Mouse (Mus musculus): Measurements from ENCODE around the gene Ptprs. TPM values are rescaled to one million over a fixed set of nuclear protein-coding genes. Genes with fewer than 3 reads are reported as not detected.

The Ptprs gene
- polyA plus RNA-seq, 1 experiment from 2014 or later, result 251 TPM

DNA sequence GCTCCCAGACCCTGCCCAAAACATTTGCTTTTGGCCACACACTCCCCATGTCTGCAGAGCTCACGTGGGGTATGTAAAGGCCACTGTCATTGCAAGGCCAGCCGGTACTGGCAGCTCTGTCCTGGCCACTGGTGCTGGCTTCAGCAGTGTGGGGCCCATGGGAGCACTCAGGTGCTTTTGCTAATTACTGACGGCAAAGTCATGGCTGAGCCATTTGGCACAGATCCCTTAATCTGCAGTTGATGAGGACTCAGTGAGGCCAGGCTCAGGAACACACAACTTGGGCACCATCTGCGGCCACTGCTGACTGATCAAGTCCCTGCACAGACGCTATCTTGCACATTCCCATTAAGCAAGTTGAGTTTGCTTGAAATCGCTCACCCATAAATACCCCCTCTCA is 91.4 kb downstream of the Ptprs start:
- peak overlapping the region; percentile 40 for H3K27ac ChIP-seq (replicated peaks)
- ATAC-seq (ENCODE audit: low read depth), result peak; percentile 36
- no peak overlapping the region for H3K4me3 ChIP-seq

DNA sequence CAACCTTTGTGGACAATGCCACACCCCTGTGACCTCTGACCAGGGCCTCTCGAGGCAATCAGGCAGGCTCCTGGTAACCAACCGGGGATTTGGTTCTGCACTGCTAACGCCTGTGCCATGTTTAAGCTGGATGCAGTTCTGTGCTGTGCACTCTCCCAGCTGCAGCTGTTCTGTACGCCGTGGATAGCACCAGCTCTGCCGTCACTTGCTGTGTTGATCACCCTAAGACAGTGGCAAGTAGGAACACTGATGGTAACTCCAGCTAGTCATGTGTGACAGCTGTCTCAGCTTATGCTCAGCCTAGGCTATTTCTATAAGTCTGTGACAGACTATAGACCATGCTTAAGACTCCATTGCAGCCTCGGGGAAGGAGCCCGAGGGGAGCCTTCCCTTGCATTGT is 93.3 kb downstream of the Ptprs start:
- no peak overlapping the region for H3K9ac ChIP-seq
- peaks cover 91% of the 10 kb centered on the region for H3K36me3 ChIP-seq
- H3K4me1 ChIP-seq (replicated peaks), result peaks cover 60% of the 10 kb centered on the region
- ATAC-seq (ENCODE audit: low read depth), result no peak
- no peaks in the 10 kb centered on the region for H3K9me3 ChIP-seq
- H3K27me3 ChIP-seq, result no peaks in the 10 kb centered on the region
- 56% methylated on average over 8 of the region's 8 CpGs for WGBS
- H3K4me3 ChIP-seq, result no peak overlapping the region
- no peak overlapping the region for H3K4me2 ChIP-seq
- no peak overlapping the region for H3K27ac ChIP-seq (replicated peaks)

More for the DNA sequence above, 91.4 kb downstream of the Ptprs start:
- Histone ChIP-seq H3K4me1 (replicated peaks) (peaks cover 50% of the 10 kb centered on the region), H3K9me3 (no peaks in the 10 kb centered on the region), H3K36me3 (peaks cover 92% of the 10 kb centered on the region), H3K27me3 (no peaks in the 10 kb centered on the region), H3K4me2 (no peak overlapping the region), H3K9ac (no peak overlapping the region)
- WGBS, result 51% methylated on average over 6 of the region's 6 CpGs

DNA sequence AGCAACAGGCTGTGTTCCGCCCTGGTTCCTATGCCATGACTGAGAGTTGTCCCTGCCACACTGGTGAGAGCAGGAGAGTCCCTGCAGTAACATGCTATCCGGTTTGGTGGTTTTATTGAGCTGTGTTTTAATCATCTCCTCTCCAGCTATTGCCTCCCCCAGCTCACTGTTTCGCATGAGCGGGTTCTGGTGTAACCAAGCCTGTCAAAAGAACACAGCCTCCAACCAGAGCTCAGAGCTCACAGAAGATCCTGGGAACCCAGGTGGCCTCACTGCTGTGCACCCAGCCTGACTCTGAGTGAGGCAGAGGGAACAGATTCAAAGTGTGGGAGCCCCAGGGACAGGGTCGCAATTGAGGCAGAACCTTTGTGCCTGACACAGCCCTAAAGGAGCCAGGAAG is 95.1 kb downstream of the Ptprs start:
- peaks cover 91% of the 10 kb centered on the region for H3K36me3 ChIP-seq
- peaks cover 60% of the 10 kb centered on the region for H3K4me1 ChIP-seq (replicated peaks)
- WGBS, result 73% methylated on average over 5 of the region's 5 CpGs
- no peaks in the 10 kb centered on the region for H3K9me3 ChIP-seq
- H3K4me2 ChIP-seq, result no peak overlapping the region
- 0 out of 2 replicates have a peak, but pooled peaks have one; percentile 9 for ATAC-seq (ENCODE audit: low read depth)
- H3K27me3 ChIP-seq, result no peaks in the 10 kb centered on the region
- 0 out of 2 replicates have a peak overlapping the region, but pooled peaks have one; percentile 18 for H3K27ac ChIP-seq (replicated peaks)
- H3K9ac ChIP-seq, result no peak overlapping the region
- H3K4me3 ChIP-seq, result no peak overlapping the region

DNA sequence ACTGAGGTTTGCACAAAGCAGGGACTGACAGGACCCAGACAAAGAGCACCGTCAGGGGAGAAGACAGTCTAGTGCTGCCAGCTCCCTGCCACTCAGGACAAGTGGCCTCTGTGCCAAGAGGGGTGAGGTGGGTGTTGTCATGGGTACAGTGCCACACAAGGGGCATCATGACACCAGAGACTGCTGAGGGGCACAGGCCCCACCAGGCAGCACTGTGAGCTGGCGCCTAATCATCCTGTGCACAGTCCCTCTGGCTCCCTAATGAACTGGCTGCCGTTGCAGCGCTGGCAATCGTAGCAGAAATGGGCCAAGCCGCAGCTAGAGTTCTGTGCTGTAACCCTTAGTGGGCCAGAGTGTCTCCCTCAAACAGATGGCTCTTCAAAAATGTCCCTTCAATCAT is 96.0 kb downstream of the Ptprs start:
- 48% methylated on average over 6 of the region's 6 CpGs for WGBS
- 0 out of 2 replicates have a peak overlapping the region, but pooled peaks have one; percentile 34 for H3K9ac ChIP-seq
- no peaks in the 10 kb centered on the region for H3K27me3 ChIP-seq
- H3K4me1 ChIP-seq (replicated peaks), result peaks cover 55% of the 10 kb centered on the region
- ATAC-seq (ENCODE audit: low read depth), result peak; percentile 48; the same call in 1 of the 2 replicates
- no peaks in the 10 kb centered on the region for H3K9me3 ChIP-seq
- peaks cover 91% of the 10 kb centered on the region for H3K36me3 ChIP-seq
- no peak overlapping the region for H3K4me2 ChIP-seq
- no peak overlapping the region for H3K4me3 ChIP-seq
- H3K27ac ChIP-seq (replicated peaks), result peak overlapping the region; percentile 42

DNA sequence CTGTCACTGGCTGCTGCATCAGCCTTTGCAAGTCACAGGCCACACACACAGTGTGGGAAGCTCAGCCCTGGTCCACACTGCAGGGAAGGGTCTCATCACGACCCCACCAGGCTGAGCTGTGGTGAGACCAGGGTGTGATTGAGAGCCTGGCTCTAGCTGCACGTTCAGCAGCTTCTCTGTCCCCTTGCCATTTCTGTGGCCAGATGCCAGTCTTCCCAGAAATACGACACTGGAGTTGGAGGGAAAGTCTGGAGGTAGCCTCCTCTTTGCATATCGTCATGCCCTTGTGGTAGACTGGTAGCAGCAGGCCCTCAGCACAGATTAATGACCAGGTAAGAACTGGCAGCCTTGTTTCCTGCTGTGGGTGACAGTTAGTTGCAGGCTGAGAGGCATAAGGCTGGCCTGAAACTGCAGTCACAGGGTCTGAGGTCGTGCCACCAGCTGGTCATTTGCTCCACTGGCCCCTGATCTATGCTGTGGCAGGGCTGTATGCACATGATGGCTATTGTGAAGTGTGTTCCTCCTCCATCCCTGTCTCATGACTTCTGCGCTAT is 96.9 kb downstream of the Ptprs start:
- Histone ChIP-seq H3K36me3 (peaks cover 91% of the 10 kb centered on the region), H3K4me1 (replicated peaks) (peaks cover 53% of the 10 kb centered on the region), H3K27ac (replicated peaks) (peak overlapping the region; percentile 42; the same call in 1 of the 2 replicates), H3K9me3 (no peaks in the 10 kb centered on the region), H3K4me2 (no peak overlapping the region), H3K9ac (0 out of 2 replicates have a peak overlapping the region, but pooled peaks have one; percentile 34), H3K4me3 (no peak overlapping the region), H3K27me3 (no peaks in the 10 kb centered on the region)
- ATAC-seq (ENCODE audit: low read depth), result no peak
- WGBS, result 65% methylated on average over 6 of the region's 6 CpGs

DNA sequence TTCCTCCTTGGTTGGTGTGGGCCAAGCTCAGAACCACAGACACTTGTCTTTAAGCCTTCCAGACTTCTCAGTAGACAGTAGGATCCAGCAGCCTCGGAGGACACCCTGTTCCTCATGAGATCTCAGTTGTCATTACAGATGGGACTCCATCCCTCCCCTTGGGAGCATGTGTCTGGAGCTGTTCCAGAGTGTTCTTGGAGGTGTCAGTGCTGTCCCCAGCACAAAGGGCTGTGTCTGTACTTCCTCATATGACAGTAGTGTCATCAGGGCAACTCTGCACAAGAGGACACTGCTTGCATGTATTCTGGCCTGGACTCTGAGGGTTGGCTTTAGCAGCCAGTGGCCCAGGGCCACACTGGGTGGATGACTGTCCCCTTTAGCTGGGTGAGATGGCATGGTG is 101.4 kb downstream of the Ptprs start:
- no peak for ATAC-seq (ENCODE audit: low read depth)
- Histone ChIP-seq H3K4me3 (no peak overlapping the region), H3K4me1 (replicated peaks) (peaks cover 62% of the 10 kb centered on the region), H3K9ac (0 out of 2 replicates have a peak overlapping the region, but pooled peaks have one; percentile 2), H3K9me3 (no peaks in the 10 kb centered on the region), H3K4me2 (no peak overlapping the region), H3K27me3 (no peaks in the 10 kb centered on the region), H3K36me3 (peaks cover 90% of the 10 kb centered on the region), H3K27ac (replicated peaks) (peak overlapping the region; percentile 86)
- WGBS, result 82% methylated on average over 1 of the region's 1 CpGs

DNA sequence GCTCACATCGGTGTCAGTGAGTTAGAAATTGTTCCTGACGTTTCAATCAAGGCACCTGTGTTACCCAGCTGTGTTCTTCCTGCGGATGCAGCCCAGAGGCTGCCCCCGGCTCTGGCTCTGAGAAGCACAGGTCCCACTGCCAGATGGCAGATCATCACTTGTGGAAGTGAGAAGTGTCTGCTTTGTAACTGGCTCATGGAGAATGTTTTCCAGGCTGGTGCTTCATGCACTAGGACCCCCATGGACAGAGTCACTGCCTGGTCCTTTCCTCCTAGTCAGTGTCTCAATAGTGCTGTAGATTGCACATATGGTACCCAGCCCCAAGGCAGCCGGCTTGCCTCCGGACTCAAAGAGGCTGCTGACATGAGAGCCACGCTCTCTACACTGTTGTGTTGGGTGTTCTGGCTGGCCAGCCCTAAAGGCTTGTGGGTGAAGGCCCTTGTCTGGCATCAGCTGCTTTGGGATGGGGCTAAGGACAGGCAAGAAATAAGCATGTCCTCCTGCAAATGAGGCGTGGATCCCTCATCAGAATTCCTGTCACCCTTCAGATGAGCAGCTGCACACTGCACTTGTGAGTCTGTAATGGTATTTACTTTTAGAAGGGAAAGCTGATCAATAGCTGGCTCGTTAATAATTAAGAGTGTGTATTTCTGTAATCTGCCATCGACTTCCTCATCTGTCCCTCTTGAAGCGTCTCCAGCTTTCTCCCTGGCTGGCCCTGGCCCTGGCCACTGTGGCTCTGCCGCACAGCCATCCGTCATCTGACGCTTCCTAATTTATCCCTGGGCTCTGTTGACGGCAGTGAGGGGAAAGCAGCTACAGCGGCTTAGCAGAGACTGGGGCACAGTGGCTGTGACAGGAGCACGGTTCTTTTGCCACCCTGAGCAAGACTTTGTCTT is 102.9 kb downstream of the Ptprs start:
- no peak overlapping the region for H3K4me2 ChIP-seq
- H3K36me3 ChIP-seq, result peaks cover 92% of the 10 kb centered on the region
- WGBS, result 49% methylated on average over 17 of the region's 17 CpGs
- H3K4me3 ChIP-seq, result no peak overlapping the region
- H3K4me1 ChIP-seq (replicated peaks), result peaks cover 59% of the 10 kb centered on the region
- ATAC-seq (ENCODE audit: low read depth), result peak; percentile 32; the same call in 1 of the 2 replicates
- H3K27ac ChIP-seq (replicated peaks), result peak overlapping the region; percentile 86
- no peaks in the 10 kb centered on the region for H3K9me3 ChIP-seq
- H3K27me3 ChIP-seq, result no peaks in the 10 kb centered on the region
- 0 out of 2 replicates have a peak overlapping the region, but pooled peaks have one; percentile 41 for H3K9ac ChIP-seq

DNA sequence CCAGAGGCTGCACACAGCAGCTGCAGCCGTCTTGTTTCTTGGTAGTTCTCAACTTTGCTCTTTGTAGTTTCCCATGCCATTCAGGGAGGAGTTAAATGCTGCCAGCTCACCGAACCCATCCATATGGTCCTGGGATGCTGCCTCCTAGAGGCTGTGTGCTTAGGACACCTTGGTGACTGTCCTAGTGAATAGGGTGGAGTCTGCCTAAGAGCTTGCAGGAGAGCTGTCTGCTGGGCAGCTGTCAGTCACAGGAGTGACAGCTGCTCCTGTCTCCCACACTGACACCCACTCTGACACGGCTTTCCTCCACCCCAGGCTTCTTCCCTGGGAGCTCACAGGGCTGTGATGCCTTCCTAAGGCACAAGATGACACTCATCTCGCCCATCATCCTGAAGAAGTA is 104.2 kb downstream of the Ptprs start:
- H3K27me3 ChIP-seq, result no peaks in the 10 kb centered on the region
- no peak overlapping the region for H3K4me2 ChIP-seq
- no peaks in the 10 kb centered on the region for H3K9me3 ChIP-seq
- peaks cover 84% of the 10 kb centered on the region for H3K36me3 ChIP-seq
- 68% methylated on average over 4 of the region's 4 CpGs for WGBS
- H3K9ac ChIP-seq, result no peak overlapping the region
- no peak overlapping the region for H3K4me3 ChIP-seq
- ATAC-seq (ENCODE audit: low read depth), result no peak
- peaks cover 72% of the 10 kb centered on the region for H3K4me1 ChIP-seq (replicated peaks)
- H3K27ac ChIP-seq (replicated peaks), result peak overlapping the region; percentile 86

DNA sequence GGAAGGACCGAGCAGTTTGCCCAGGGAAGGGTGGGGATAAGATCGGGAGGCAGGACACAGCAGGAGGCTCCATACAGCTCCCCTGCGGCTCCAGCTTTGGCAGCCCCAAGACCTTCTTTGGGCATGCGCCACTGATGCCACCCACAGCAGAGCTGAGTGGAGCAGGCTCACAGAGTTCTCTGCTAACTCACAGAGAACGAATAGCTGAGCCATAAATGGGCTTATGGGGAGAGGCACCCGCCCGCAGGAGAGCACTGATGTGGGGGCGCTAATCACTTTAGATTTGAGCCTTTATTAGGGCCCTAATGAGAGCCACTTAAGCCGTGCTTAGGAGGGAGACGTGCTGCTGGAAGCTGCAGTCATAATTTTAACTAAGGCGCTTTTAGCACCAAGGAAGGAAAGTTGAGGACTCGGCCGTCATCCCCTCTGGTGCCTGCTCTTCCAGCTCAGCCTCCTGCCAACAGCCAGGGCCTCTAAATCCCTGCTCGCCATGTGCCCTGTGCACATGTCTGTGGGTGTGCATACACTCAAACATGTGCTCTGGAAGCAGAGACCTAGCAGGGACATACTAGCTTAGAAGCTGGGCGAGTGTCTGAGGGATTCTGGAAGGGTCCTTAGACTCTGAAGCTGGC is 105.1 kb downstream of the Ptprs start:
- Histone ChIP-seq H3K36me3 (peaks cover 76% of the 10 kb centered on the region), H3K27me3 (no peaks in the 10 kb centered on the region), H3K27ac (replicated peaks) (peak overlapping the region; percentile 86), H3K4me3 (no peak overlapping the region), H3K4me2 (no peak overlapping the region), H3K9ac (no peak overlapping the region), H3K4me1 (replicated peaks) (peaks cover 81% of the 10 kb centered on the region), H3K9me3 (no peaks in the 10 kb centered on the region)
- 49% methylated on average over 15 of the region's 15 CpGs for WGBS
- ATAC-seq (ENCODE audit: low read depth), result no peak

DNA sequence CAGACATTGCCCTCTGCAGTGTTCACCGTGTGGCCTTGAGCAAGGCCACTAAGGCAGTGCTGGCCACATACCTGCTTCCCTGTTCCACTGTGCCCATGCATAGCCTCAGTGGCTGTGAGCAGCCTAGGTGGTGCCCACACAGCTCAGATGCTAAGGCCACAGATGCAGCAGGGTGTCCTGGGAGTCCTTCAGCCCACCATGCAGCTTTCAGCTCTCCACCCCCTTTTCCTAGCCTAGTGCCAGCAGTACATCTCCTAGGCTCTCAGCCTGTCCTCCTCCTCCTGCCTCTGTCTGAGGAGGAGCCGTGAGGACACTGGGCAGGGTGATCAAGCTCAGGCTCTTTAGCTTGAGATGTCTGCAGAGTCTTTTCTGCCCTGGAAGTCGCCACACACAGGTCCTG is 106.2 kb downstream of the Ptprs start:
- Histone ChIP-seq H3K4me1 (replicated peaks) (peaks cover 92% of the 10 kb centered on the region), H3K9me3 (no peaks in the 10 kb centered on the region), H3K4me2 (no peak overlapping the region), H3K36me3 (peaks cover 68% of the 10 kb centered on the region), H3K9ac (peak overlapping the region; percentile 26; the same call in 1 of the 2 replicates), H3K27ac (replicated peaks) (no peak overlapping the region), H3K4me3 (no peak overlapping the region), H3K27me3 (no peaks in the 10 kb centered on the region)
- ATAC-seq (ENCODE audit: low read depth), result no peak
- 71% methylated on average over 3 of the region's 3 CpGs for WGBS

DNA sequence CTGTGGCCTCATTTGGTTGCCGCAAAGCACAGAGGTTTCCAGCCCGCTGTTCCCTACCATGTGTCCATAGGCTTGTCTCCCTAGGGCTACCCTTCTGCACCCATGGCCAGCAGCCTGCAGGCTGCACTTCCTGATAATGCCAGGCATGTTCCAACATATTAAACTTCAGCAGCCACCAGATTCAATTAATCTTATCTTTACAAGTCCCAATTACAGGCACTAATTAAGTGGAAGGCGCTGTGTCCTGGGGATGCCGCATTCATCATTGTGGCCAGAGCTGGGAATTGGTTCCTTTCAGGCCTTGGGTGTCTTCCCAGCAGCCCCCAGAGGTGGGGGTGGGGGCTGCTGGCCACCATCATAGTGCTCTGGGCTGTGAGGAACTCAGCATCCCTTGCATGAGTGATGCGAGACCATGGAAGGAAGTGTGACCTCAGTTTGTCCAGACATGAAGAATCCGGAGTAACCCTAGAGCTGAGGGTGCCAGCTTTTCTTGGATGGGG is 107.9 kb downstream of the Ptprs start:
- Histone ChIP-seq H3K9ac (no peak overlapping the region), H3K4me3 (no peak overlapping the region), H3K27me3 (no peaks in the 10 kb centered on the region), H3K4me2 (no peak overlapping the region), H3K36me3 (peaks cover 63% of the 10 kb centered on the region), H3K9me3 (no peaks in the 10 kb centered on the region), H3K27ac (replicated peaks) (peak overlapping the region; percentile 28; the same call in 1 of the 2 replicates), H3K4me1 (replicated peaks) (peaks cover 83% of the 10 kb centered on the region)
- ATAC-seq (ENCODE audit: low read depth), result no peak
- 76% methylated on average over 6 of the region's 6 CpGs for WGBS

Measured in neural tube, embryonic 13.5 days (tissue).